Mouse (Mus musculus): ENCODE results near the gene Odf2.

DNA sequence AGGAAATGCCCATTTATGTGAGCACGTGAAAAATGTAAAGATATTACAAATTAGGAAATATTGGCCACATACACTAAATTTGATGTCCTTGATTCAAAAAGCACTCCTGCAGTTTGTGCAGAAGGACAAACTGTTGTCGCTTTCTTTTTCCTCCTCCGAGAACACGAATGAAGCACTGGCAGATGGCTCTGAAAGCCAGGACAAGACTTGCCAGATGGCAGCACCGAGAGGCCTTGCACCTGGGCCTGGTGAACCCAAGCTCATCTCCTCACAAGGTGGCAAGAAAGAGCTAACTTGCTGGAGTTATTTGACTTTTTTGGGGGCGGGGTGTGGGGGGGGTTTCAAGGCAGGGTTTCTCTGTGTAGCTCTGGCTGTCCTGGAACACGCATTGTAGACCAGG is 51.8 kb downstream of the Odf2 start:
- no peak for TF ChIP-seq CTCF (IDR thresholded peaks at IDR 0.05)
- TF ChIP-seq EP300 (IDR thresholded peaks at IDR 0.05), result no peak
